In genomic region chr16:22400226-22400625, GRCm38 (mm10) we compare ENCODE assay signal across 26 mouse cellular contexts.
"Had no signal": no experiment of that assay in that cellular context is flagged by ENCODE, and none has a peak within 500 bp of the region (broad histone marks: within the 10 kb centered on the region; RNA-seq: fewer than 3 reads in every experiment).

No protein-coding gene starts in this region.

- H3K27me3 ChIP-seq: heart, embryonic 13.5 days; heart, embryonic 15.5 days; hindbrain, embryonic 13.5 days; hindbrain, embryonic 15.5 days; kidney, embryonic 15.5 days; limb, embryonic 13.5 days; limb, embryonic 15.5 days; liver, embryonic 12.5 days had no signal

- H3K36me3 ChIP-seq: hindbrain, embryonic 13.5 days; hindbrain, embryonic 15.5 days had no signal

- ATAC-seq: hindbrain, postnatal 0 days; intestine, embryonic 16.5 days; liver, embryonic 12.5 days had no signal

- H3K27ac ChIP-seq: heart, adult 2 months; heart, embryonic 13.5 days; heart, embryonic 15.5 days; hindbrain, embryonic 13.5 days; hindbrain, embryonic 15.5 days; hindbrain, postnatal 0 days; kidney, embryonic 15.5 days; kidney, postnatal 0 days; limb, embryonic 13.5 days; limb, embryonic 15.5 days; liver, embryonic 12.5 days; liver, embryonic 14.5 days had no signal

- H3K9me3 ChIP-seq: heart, embryonic 13.5 days; heart, embryonic 15.5 days; hindbrain, embryonic 13.5 days; hindbrain, embryonic 15.5 days; kidney, embryonic 15.5 days; limb, embryonic 13.5 days; limb, embryonic 15.5 days; liver, embryonic 12.5 days had no signal

- H3K4me1 ChIP-seq: heart, embryonic 13.5 days; hindbrain, embryonic 13.5 days; hindbrain, embryonic 15.5 days; liver, embryonic 12.5 days had no signal

- DNase-seq: gastrocnemius, postnatal 14 days; gastrocnemius, postnatal 36 days; heart, adult 11 months; heart, adult 2 months; heart, postnatal 14 days; heart, postnatal 36 days; kidney, adult 11 months; kidney, adult 2 months; kidney, adult 9 months; kidney, postnatal 14 days; kidney, postnatal 36 days; layer of hippocampus, adult 9-11 months; layer of hippocampus, postnatal 36 days; left cerebral cortex, postnatal 4 days had no signal

- H3K4me3 ChIP-seq: heart, adult 2 months; heart, embryonic 13.5 days; heart, embryonic 15.5 days; hindbrain, embryonic 13.5 days; hindbrain, embryonic 15.5 days; kidney, embryonic 15.5 days; limb, embryonic 13.5 days; limb, embryonic 15.5 days; liver, embryonic 12.5 days had no signal
